Mouse (Mus musculus) large intestine, adult 2 months (tissue): ENCODE results near the gene Pink1. TPM values are rescaled to one million over a fixed set of nuclear protein-coding genes. Genes with fewer than 3 reads are reported as not detected.

ENCODE experiments used
- DNase-seq: peaks from one replicate; pipeline ENCODE4 v3.0.0-alpha.2; 2012; ENCODE audit warnings: low read depth, low spot score
- WGBS: fragments of 180-500 bp; shearing (Covaris S2); methylation state at CpG from one replicate; pipeline ENCODE4 v1.1.7; 2018; 5-methylcytosine and 5-hydroxymethylcytosine counted together
- polyA plus RNA-seq: library from polyadenylated mRNA; depleted of rRNA; stranded (reverse); fragments of >200 nt; gene quantifications from 2 replicates; pipeline ENCODE4 v1.2.3, GENCODE M21; 2012

Pink1 gene
- polyA plus RNA-seq, 1 experiment = 61.3 TPM

- WGBS = 28% methylated on average over 10 of the region's 10 CpGs
- no peak for DNase-seq
Measured at GRCm38 (mm10) chr4:138319508-138319907, 6.6 kb downstream of the Pink1 start.

DNA sequence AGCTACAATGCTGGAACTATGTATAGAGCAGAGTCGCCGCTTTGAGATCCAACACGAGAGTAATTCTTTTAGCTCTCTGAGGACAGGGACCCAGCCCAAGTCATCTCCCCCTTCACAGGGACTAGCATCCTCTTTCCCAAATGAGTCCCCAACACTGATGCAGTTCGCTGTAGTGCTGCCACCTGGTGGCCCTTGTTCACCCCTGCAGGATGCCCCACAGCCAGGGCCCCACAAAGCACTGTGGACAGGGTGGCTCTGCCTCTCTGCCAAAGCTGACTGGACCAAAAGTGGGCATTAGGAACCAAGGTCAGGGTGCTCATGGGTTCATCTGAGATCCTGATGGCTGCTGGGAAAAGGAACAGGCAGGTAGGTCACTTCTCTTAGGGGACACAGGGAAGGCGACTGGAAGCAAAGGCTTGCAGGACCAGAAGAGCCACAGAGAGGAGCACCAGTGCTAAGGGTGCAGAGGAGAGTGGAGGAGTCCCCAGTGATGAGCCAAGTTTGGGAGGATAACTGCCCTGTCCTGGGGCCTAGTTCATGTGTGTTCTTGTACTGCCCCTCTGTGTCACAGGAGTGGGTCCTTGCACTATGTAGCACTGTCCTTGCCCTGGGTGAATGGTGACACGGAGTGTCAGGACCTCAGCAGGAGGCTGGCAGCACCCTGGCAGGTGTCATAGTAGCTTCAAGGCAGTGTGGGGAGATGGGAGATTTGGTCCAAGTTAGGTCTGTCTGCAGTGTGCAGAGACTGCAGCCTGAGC, 7.4 kb downstream of the Pink1 start:
- WGBS = 61% methylated on average over 6 of the region's 6 CpGs

GRCm38 (mm10) chr4:138316369-138316768, 9.7 kb downstream of the Pink1 start:
- 92% methylated on average over 6 of the region's 6 CpGs for WGBS

More for the DNA sequence above, 7.4 kb downstream of the Pink1 start:
- DNase-seq = no peak

DNA sequence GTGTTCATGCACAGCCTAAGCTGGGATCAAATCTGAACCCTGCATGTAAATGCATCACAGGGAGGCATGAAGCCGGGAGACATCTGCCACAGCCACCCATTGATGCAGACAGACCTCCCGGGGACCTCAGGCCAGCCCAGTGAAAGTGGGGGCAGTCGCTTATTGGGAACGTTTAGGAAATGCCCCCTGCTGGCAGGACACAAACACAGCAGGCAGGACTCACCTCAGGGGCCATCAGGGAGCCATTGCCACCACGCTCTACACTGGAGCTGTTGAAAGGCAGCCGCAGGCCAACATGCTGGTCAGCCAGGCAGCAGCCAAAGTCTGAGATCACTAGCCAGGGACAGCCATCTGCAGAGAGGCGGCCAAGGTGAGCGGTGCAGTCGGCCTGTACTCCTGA, 10.3 kb downstream of the Pink1 start:
- no peak for DNase-seq
- WGBS = 74% methylated on average over 9 of the region's 9 CpGs

More at GRCm38 (mm10) chr4:138316369-138316768, 9.7 kb downstream of the Pink1 start:
- DNase-seq = no peak

- DNase-seq = no peak
- 89% methylated on average over 4 of the region's 4 CpGs for WGBS
Measured at GRCm38 (mm10) chr4:138313795-138314194, 12.3 kb downstream of the Pink1 start.

DNA sequence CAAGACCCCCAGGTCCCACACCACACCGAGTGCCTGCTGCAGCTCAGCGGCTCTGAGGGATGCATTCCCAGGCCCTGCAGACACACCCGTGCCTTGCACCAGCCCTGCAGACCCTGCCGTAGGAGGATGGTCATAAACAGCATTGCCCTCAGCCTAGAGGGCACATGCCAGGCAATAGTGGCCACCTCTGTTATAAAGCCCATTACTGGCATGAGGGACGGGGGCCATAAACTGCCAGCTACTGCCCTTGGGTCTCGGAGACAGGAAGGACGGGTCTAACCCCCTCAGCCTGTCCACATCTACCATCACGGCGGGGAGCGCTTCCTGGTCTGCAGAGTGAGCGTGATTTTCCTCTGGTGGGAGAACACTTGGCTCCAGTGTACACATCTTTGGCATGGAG, 13.1 kb downstream of the Pink1 start:
- no peak for DNase-seq
- WGBS = 83% methylated on average over 11 of the region's 11 CpGs

DNA sequence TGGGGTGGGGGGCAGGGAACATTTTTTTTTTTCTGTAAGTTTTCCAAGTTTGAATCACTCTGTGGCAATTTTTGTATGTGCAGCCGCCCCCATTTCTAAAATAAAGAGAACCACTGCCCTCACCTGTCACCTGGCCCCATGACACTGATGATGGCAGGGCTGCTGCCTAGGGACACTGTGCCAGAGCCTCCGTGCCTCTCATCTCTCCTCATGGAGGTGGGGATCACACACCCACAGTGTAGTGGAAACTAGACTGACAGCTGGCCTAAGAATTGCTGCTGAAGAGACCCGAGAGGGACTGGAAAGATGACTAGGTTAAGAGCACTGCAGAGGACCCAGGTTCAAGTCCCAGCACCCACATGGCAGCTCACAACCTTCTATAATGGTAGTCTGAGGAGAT, 14.0 kb downstream of the Pink1 start:
- WGBS = 92% methylated on average over 3 of the region's 3 CpGs
- DNase-seq = no peak

DNA sequence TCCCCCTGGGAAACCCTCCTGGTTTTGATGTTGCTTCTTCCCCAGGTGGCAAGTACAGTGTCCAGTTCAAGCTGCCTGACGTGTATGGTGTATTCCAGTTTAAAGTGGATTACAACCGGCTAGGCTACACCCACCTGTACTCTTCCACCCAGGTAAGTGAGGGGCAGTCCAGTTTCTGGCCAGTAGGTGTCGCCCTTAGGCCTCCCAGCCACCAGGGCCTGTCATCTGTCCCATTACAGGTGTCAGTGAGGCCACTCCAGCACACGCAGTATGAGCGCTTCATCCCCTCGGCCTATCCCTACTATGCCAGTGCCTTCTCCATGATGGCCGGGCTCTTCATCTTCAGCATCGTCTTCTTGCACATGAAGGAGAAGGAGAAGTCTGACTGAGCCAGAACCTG, 14.5 kb downstream of the Pink1 start:
- WGBS = 40% methylated on average over 8 of the region's 8 CpGs
- no peak for DNase-seq

- 87% methylated on average over 19 of the region's 19 CpGs for WGBS
- DNase-seq = no peak
Measured at GRCm38 (mm10) chr4:138310311-138310910, 15.7 kb downstream of the Pink1 start.

GRCm38 (mm10) chr4:138307739-138308138, 18.4 kb downstream of the Pink1 start:
- DNase-seq = no peak

GRCm38 (mm10) chr4:138307025-138307424, 19.1 kb downstream of the Pink1 start:
- 74% methylated on average over 3 of the region's 3 CpGs for WGBS
- no peak for DNase-seq

More at GRCm38 (mm10) chr4:138307739-138308138, 18.4 kb downstream of the Pink1 start:
- 38% methylated on average over 12 of the region's 12 CpGs for WGBS

DNA sequence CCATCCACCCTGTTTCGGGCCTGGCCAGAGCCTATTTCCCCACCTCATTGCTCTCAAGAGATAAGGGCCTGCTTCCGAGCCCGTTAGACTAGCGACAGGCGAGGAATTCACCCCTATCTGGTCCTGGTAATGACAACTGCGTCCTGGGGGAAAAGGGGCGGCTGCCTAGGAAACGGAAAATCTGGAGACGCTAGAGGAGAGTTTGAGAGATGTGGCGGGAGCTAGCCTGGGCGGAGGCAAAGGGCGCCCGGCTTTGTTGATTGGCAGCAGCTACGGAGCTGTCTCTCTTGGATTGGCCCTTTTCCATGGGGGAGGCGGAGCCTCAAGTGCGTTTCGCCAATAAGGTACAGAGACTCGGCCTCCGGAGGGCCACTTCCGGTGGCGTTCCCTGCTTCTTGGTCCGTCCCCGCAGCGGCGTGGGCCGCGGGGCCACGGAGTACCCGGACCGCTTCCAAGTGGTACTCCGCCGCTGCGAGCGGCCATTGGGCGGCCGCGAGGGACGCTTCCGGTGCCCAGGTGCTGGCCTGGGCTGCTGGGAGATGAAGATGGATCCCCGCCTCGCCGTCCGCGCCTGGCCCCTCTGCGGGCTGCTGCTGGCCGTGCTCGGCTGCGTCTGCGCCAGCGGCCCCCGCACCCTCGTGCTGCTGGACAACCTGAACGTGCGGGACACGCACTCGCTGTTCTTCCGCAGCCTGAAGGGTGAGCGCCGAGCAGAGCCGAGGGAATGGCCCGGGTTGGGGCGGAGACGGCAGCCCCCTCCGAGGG, 21.6 kb downstream of the Pink1 start, which contains the start of gene Ddost:
Gene Ddost, plus strand, starts transcription at position 391 of the 765 bp plus-strand sequence.
- DNase-seq = peak; percentile 98
- WGBS = under 1% methylated on average over 64 of the region's 64 CpGs

- no peak for DNase-seq
- WGBS = 5% methylated on average over 18 of the region's 18 CpGs
Measured at GRCm38 (mm10) chr4:138303742-138304141, 22.4 kb downstream of the Pink1 start.

GRCm38 (mm10) chr4:138303011-138303410, 23.1 kb downstream of the Pink1 start:
- DNase-seq = no peak
- 84% methylated on average over 3 of the region's 3 CpGs for WGBS

- WGBS = 89% methylated on average over 10 of the region's 10 CpGs
Measured at GRCm38 (mm10) chr4:138301271-138301780, 24.8 kb downstream of the Pink1 start.

GRCm38 (mm10) chr4:138293949-138294550, 32.1 kb downstream of the Pink1 start:
- WGBS = 86% methylated on average over 11 of the region's 14 CpGs
- DNase-seq = no peak

More at GRCm38 (mm10) chr4:138301271-138301780, 24.8 kb downstream of the Pink1 start:
- no peak for DNase-seq

GRCm38 (mm10) chr4:138293261-138293948, 32.7 kb downstream of the Pink1 start:
- 83% methylated on average over 18 of the region's 18 CpGs for WGBS
- no peak for DNase-seq

GRCm38 (mm10) chr4:138292028-138292427, 34.1 kb downstream of the Pink1 start:
- DNase-seq = no peak
- 71% methylated on average over 13 of the region's 13 CpGs for WGBS

- WGBS = 76% methylated on average over 7 of the region's 7 CpGs
- no peak for DNase-seq
Measured at GRCm38 (mm10) chr4:138288691-138289090, 37.4 kb downstream of the Pink1 start.
